Mouse (Mus musculus) liver, adult (tissue): ENCODE data around the gene AI413582.

Source experiments
- GATA4 ChIP-seq: IDR thresholded peaks from 2 replicates; pipeline ENCODE4 v1.6.1; 2014; ENCODE audit warnings: mild to moderate bottlenecking, low read length; ENCODE audit not compliant: insufficient replicate concordance

AI413582 gene

GRCm38 (mm10) chr17:27565163-27565941 lies at the start of gene AI413582:
Gene AI413582 (minus strand): TSS chr17:27565756.
- TF ChIP-seq GATA4, result no peak

DNA sequence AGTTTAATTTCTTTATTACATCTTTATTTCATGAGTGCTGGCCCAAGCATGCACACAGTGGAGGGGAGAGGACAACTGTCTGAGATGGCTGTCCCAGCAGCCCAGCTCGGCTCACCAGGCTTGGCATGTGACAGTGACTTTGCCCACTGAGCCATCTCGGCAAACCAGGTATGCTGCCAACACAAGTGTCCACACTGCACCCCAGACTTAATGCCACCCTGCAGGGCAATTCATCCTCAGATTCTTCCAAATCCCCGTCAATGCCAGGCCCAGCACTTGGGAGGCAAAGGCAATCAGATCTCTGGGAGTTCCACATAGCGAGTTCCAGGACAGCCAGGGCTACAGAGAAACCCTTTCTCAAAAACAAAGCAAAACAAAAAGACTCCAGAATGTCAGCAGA lies 47.5 kb upstream of the AI413582 start:
- TF ChIP-seq GATA4, result no peak

- no peak for TF ChIP-seq GATA4
Observed at GRCm38 (mm10) chr17:27611994-27612393, 46.4 kb upstream of the AI413582 start.

DNA sequence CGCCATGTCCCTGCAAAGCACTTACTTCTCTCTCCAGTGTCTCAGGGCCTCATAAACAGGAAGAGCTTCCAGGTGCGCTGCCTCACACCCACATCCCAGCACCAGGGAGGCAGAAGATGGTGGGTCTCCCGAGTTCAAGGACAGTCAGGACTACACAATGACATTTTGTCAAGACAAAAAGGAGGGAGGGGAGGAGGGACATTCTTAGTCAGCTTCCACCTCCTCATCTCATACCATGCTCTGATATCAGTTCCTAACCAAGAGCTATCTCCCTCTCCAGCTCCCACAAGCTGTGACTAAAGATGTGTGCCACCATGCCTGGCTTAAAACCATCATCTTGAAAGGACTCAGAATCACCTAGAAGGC lies 45.9 kb upstream of the AI413582 start:
- TF ChIP-seq GATA4, result no peak

DNA sequence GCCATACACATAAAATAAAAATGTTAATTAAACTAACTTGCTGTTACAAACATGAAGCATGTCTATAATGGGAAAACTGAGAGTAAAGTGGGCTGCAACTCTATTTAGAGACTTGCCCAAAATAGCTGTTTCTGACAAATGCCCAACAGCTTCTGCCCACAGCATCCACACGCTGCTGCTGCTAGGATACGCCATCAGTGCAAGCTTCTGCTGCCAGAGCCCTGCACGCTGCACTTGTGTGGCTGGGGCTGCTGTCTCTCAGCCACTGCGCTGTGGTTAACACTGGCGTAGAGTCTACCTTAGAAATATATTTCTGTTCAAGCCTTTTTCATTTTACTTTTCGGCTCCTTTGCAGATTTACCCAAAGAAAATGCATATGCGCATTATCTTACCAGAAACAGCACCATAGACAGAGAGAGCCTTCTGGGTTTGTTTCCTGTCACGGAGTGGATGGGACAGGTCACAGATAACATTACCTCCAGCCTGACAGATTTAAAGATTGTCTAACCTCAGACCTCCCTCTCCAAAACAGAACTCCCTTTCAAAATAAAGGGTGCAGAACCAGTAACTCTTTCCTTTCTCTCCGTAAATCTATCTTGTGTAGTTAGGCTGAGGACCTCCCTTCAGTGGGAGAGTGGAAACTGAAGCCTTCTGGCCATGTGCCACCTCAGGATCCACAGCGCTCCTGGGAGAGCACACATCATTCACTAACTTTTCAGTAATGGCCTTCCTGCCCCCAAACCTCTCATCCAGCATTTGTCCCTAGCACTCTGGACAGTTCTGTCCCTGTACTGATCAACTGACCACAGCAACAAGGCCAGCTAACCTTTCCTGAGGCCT lies 45.3 kb upstream of the AI413582 start:
- TF ChIP-seq GATA4, result no peak

- TF ChIP-seq GATA4, result no peak
Observed at GRCm38 (mm10) chr17:27609576-27609975, 44.0 kb upstream of the AI413582 start.

GRCm38 (mm10) chr17:27603522-27604234 lies 38.1 kb upstream of the AI413582 start:
- TF ChIP-seq GATA4, result no peak

DNA sequence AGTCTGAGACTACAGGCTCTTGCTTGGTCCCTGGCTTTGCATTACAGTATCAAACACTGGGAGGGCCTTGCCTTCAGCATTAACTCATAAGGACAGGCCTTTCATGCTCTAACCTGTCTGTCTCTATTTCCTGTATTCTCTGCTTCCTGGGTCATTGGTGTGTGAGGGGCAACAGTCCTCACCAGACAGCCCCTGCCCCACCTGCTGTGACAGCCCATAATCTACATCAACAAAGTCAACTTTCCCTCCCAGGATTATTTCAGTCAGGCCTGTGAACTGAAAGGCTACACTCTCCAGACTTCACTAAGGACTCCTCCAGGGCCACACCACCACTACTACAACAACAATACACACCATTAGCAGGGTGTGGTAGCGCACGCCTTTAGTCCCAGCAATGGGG lies 37.5 kb upstream of the AI413582 start:
- no peak for TF ChIP-seq GATA4

GRCm38 (mm10) chr17:27600869-27601268 lies 35.3 kb upstream of the AI413582 start:
- no peak for TF ChIP-seq GATA4

DNA sequence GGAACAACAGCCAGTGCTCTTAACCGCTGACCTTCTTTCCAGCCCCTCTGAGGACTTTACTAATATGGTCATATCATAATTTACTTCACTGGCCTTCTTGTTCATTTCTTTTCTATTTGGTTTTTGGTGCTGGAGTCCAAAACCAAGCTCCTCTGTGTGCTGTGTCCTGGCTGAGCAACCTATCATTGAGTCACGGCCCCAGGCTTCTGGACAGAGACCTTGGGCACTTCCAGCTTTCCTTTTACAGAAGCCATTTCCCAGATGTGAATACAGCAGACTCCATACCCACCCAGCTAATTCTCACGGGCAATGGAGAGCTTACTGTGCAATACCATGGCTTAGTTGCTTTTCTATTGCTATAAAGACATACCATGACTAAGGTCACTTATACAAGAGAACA lies 34.7 kb upstream of the AI413582 start:
- TF ChIP-seq GATA4, result no peak

- no peak for TF ChIP-seq GATA4
Observed at GRCm38 (mm10) chr17:27596376-27597190, 31.0 kb upstream of the AI413582 start.

DNA sequence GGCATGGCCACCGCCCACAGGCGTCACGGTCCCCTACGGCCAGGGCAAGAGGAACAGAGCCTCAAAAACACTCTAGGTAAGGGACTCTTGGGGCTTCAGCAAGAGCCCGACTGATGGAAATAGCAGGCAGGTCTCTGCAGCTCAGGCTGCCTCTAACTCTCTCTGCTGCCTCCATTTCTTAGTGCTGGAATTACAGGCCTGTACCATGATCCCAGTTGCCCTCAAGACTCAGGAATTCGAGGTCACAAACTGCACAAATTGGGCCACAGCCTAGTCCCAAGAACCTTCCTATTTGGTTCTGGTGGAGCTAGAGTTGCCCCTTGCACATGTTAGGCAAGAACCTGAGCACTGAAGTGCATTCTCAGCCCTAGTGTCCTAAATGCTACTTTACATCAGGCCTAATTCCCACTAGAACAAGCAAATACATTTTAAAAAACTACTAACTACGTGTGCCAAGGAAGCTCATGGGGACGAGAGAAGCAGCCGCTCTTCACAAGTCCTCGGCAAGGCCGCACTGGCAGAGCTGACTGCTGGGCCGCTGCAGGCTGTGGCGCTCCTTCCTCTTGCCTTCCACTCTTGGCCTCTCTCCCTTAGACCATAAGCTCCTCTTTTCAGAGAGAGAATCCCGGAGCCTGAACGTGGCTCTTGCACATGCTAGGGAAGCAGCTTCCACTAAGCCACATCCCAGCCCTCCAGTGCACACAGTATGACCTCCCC lies 30.3 kb upstream of the AI413582 start:
- no peak for TF ChIP-seq GATA4

- no peak for TF ChIP-seq GATA4
Observed at GRCm38 (mm10) chr17:27592565-27592910, 27.0 kb upstream of the AI413582 start.

DNA sequence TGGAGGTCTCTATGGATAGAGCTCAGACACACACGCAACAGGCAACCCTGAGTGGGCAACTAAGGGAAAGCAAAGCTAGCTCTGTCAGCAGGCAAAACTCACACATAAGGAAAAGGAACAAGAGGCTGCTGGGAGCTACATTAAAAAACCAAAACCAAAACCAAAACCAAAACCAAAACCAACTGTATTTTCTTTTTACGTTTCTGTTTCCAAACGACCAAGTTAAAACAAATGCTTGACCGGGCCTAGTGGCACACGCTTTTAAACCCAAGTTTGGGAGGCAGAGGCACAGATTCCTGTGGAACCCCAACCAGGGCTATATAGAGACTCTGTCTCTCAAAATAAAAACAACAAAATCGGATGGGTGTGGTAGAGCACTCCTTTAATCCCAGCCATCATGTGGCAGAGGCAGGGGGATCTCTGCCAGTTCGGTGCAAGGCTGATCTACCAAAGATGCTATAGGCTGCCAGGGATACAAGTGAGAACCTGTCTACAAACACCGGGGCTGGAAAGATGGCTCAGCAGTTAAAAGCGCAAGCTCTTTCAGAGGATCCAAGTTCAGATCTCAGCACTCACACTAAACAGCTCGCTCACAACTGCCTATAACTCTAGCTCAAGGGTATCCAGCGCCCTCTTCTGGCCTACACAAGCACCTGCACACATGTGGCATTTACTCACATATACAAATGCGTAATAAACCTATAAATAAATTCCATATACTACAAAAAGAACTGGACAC lies 26.4 kb upstream of the AI413582 start:
- TF ChIP-seq GATA4, result no peak
